Mouse (Mus musculus): ENCODE results near the gene Tnfrsf1a.
"Not testable (repeated sequence)": the region's sequence is repeated elsewhere in the genome, so short reads cannot be mapped to it uniquely, and the experiment has no call there.

The Tnfrsf1a gene

GRCm38 (mm10) chr6:125348721-125349574 lies at the start of gene Tnfrsf1a:
Tnfrsf1a (plus strand) TSS chr6:125349362.
- no peak for DNase-seq (ENCODE audit: low read depth in 1 of 2, low spot score in 2 of 2)

DNA sequence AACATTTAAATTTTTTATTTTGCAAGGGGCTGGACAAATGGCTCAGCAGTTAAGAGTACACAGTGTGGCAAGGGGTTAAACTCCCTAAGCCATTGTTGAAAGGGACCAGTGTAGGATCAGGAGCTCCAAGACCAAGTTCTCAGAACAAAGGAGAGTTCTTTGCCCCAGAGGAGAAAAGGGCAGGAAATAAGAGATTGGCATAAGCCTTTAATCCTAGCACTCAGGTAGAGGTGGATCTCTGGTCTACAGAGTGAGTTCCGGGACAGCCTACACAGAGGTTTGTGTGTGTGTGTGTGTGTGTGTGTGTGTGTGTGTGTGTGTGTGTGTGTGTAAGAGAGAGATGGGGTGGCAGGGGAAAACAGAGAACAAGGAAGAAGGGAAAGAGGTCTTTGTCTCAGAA lies 48.2 kb upstream of the Tnfrsf1a start:
- no peak for DNase-seq (ENCODE audit: low read depth in 1 of 2, low spot score in 2 of 2)

DNA sequence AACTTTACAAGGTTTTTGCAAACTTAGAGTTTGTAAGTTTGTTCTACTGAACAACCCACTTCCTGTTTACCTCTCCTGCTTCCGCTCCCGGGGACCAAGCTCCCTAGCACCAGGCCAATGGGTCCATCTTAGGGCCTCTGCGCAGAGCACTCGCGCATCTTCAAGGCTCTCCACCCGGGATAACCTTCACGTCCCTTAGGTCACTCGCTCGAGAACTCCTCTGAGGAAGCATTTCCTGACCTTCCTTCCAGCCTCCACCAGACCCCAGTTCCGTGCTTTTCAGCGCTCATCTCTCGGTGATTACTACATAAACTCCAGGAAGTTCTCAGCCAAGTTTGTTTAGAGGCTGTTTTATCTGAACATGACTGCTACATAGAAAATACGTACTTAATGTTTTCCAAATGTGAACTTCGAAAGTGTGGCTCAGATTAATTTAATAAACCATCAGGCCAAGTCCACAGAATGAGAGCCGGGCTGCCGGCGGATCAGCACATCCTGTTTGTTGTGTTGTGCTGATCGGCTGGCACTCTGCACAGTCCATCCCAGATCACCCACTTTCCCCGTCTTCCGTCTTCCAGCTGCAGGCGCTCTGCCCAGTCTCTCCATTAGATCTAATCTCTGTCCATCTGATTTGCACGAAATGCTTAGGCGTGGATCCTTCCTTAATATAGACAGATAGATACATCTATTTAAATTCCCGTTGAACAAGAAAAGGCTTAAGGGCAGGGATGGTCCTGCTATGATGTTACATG lies 46.8 kb upstream of the Tnfrsf1a start:
- DNase-seq (ENCODE audit: low read depth in 1 of 2, low spot score in 2 of 2) = no peak

DNA sequence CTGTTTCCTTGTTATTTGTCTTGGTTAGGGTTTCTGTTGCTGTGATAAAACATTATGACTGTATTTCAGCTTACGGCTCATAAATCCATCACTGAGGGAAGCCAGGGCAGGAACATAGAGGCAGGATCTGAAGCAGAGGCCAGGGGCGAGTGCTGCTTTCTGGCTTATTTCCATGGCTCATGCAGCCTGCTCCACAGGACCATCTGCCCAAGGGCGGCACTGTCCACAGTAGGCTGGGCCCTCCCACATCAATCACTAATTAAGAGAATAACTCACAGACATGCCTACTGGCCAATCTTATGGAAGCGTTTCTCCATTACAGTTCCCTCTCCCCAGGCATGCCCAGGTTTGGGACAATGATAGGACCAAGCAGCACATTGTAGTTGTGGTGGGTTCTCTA lies 45.9 kb upstream of the Tnfrsf1a start:
- DNase-seq (ENCODE audit: low read depth in 1 of 2, low spot score in 2 of 2) = no peak

- not testable (repeated sequence) for DNase-seq (ENCODE audit: low read depth in 1 of 2, low spot score in 2 of 2)
Measured at GRCm38 (mm10) chr6:125304408-125304807, 44.8 kb upstream of the Tnfrsf1a start.

DNA sequence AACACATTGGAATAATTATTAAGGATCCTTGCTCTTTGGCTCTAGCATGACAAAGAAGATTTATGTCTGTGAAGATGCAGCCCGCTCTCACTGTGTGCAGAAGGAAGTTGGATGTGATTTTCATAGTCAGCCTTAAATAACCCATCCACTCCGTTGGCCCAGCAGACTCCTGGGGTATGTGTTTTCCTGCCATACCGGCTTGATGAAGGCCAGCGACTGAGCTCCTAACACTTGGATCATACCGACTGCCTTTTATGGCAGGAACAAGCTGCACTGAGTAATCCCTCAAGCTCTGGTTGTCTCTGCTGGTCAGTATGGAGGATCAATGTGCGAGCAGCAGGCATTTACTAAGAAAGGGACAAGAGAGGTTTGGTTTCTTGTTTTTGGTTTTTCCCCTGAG lies 43.7 kb upstream of the Tnfrsf1a start:
- DNase-seq (ENCODE audit: low read depth in 1 of 2, low spot score in 2 of 2) = no peak

GRCm38 (mm10) chr6:125307091-125307490 lies 42.1 kb upstream of the Tnfrsf1a start:
- DNase-seq (ENCODE audit: low read depth in 1 of 2, low spot score in 2 of 2) = no peak

DNA sequence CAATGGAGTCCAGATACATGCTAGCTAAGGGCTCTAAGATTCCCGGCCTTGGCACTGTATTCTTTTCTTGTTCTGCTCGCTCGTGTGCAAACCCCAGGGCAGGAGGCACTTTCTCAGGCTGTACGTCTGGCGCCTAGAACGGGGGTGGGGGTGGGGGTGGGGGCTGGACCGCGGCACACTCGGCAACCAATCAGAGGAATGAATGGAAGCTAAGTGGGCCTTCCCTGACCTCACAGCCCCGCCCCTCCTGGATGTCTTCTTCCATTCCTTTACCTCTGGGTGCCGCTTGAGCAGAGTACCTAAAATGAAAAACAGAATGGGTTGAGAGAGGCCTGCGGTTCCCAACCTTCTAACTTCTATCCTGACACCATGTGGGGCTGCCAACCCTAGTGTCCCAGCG lies 40.2 kb upstream of the Tnfrsf1a start:
- DNase-seq (ENCODE audit: low read depth in 1 of 2, low spot score in 2 of 2) = no peak

DNA sequence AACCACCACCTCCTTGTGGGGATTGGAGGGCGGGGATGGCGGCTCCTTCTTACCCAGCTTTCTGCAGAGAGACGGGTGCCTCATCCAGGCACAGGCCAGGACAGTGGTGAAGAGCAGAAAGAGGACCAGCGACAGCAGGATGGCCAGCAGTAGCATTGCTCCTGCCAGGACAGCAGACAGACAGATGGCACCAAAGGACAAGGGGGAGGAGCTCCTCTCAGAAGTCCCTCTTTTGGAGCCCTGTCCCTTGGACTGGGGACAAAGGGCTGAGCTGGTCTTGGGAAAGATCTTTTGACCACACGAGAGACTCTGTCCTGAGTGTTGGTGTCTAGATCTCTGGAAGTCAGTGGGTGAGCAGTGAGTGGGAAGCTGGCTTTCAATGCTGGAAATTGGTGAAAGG lies 39.8 kb upstream of the Tnfrsf1a start:
- DNase-seq (ENCODE audit: low read depth in 1 of 2, low spot score in 2 of 2) = no peak

DNA sequence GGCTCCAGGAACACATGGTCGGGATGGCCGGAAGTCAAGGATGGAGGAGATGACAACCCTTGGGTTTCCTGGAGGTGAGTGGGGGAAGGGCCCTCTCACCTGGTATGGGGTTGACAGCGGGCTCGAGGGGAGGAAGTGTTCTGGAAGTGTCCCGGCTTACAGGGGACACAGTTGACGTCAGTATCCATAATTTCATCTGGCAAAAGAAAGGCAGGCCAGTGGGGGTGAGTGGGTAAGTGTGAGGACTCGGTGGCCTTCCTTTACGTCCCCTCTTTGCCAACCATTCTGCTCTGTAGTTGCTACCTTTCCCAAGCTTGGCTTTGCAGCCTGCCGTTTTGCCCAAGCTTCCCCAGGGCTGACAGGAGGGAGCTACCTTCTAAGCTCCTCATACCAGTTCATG lies 37.0 kb upstream of the Tnfrsf1a start:
- DNase-seq (ENCODE audit: low read depth in 1 of 2, low spot score in 2 of 2) = no peak

GRCm38 (mm10) chr6:125312581-125313355 lies 36.4 kb upstream of the Tnfrsf1a start:
- DNase-seq (ENCODE audit: low read depth in 1 of 2, low spot score in 2 of 2) = no peak

- peak; percentile 52 to 71 for DNase-seq (ENCODE audit: low read depth in 1 of 2, low spot score in 2 of 2)
Measured at GRCm38 (mm10) chr6:125313546-125314230, 35.5 kb upstream of the Tnfrsf1a start, which contains the start of gene Ltbr. Ltbr (minus strand) TSS chr6:125313885.

DNA sequence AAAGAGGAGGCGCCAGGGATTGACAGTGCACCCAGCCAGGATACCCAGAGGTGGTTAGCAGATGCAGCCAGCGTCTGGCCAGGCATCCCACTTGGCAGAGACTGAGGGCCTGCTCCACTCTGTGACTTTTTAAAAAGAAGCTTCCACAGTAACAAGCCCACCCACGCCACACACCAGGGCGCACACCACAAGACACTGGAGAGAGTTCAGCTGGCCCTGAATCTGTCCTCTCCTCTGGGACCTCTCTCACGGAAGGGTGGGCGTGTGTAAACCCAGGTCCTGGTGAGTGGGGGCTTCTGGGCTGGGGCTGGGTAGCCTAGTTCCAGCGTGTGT lies 35.0 kb upstream of the Tnfrsf1a start:
- DNase-seq (ENCODE audit: low read depth in 1 of 2, low spot score in 2 of 2) = no peak

DNA sequence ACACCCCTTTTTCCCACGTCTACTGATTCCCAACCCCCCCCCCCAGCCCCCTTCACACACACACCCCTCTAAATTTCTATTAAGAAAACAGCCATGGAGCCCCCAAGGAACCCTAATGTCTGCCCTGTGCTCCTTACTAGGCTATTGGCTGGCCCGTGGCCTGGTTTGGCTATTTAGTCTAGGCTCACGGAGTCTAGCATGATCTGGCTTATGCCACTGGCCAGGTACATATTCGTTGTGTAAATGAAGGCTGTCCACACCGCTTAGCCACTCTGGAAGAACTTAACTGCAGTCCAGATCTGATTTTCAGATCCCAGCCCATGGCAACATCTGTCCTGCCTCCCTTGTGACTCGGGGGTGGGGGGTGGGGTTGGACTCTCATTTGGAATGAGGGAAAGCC lies 34.4 kb upstream of the Tnfrsf1a start:
- no peak for DNase-seq (ENCODE audit: low read depth in 1 of 2, low spot score in 2 of 2)

DNA sequence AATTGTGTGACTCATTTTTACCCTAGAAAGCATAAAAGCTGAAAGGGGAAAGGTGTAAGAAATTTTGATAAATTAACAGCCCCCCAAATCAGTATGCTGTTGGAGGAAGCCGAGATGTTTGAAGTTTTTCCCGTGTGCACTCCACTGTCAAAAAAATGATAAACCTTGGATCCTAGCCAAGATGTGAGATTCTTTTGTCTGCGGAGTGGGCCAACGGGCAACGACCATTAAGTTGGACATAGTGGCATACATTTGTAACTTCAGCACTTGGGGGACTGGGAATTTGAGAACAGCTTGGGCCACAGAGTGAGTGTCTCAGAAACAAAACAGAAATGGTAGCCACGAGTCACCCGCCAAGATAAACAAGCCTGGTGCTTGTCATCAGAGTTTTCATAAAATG lies 32.1 kb upstream of the Tnfrsf1a start:
- no peak for DNase-seq (ENCODE audit: low read depth in 1 of 2, low spot score in 2 of 2)

- no peak for DNase-seq (ENCODE audit: low read depth in 1 of 2, low spot score in 2 of 2)
Measured at GRCm38 (mm10) chr6:125318981-125319918, 29.9 kb upstream of the Tnfrsf1a start.

- no peak for DNase-seq (ENCODE audit: low read depth in 1 of 2, low spot score in 2 of 2)
Measured at GRCm38 (mm10) chr6:125319919-125320296, 29.3 kb upstream of the Tnfrsf1a start.

DNA sequence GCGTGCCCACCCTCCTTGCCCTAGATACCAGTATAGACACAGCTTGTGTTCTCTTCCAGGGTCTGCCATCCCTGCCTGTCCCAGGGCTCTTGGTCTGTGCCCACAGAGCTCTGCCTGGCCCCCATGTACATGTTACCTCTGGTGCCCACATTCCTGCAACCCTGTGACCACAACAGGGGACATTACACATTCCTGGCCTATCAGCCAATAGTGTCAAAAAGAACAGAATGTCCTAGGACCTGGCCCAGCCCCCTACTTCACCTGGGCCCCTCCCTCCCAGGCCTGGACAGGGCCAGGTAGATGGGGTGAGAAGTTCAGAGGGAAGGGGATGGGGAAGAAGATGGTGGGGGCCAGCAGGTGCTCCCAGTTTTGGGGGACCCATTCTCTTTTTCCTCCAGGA lies 28.8 kb upstream of the Tnfrsf1a start, which contains the start of gene Scnn1a:
Gene Scnn1a, plus strand, starts transcription at position 337 of the 400 bp plus-strand sequence.
- no peak for DNase-seq (ENCODE audit: low read depth in 1 of 2, low spot score in 2 of 2)

DNA sequence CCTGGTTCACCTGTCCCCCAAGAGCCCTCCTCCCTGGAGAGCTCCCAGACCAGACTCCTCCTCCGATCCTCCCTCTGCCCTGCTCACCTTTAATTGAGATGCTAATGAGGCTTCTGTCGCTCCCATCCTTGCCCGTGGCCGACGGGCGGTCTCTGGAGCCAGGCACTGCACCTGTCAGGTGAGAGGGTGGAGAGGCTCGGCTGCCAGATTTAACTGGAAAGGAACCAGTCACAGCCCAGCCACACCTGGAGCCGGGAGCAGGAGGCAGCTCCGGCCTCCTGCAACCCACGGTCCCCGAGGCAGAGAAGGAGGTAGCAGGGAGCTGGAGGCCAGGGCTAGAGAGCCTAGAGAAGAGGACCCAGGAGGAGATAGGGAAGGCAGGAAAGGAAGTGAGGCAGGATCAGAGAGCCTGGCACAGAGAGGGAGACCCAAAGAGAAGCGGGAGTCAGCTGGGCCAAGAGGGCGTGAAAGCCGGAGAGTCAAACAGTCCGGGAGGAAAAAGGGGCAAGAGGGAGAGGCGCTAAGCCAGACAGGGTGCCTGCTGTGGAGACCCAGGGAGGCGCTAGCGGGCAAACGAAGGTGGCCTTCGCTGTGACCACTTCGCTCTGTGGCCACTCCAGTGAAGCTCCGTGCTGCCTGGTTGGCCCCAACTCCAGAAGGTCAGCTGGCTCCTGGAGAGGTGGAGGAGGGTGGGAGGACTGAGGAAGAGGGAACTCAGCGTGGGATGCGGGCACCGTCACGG lies 27.9 kb upstream of the Tnfrsf1a start:
- DNase-seq (ENCODE audit: low read depth in 1 of 2, low spot score in 2 of 2) = no peak

All from monocyte, adult 2 months (primary cell).